Mouse (Mus musculus): Measurements from ENCODE around the gene Cldn19.

- TF ChIP-seq GATA1 (IDR thresholded peaks at IDR 0.05; ENCODE audit: low read length): no peak
- TF ChIP-seq TAL1 (IDR thresholded peaks at IDR 0.05; ENCODE audit: low read length): no peak
These were observed 7.6 kb upstream of the Cldn19 start for GRCm38 (mm10) chr4:119247462-119248235.

Measured in erythroblast, embryonic 14.5 days (primary cell).